Mouse (Mus musculus): ENCODE results near the gene Ulk3.
A peak's percentile ranks its signal among the peaks of the same experiment; 100 is the strongest.

DNA sequence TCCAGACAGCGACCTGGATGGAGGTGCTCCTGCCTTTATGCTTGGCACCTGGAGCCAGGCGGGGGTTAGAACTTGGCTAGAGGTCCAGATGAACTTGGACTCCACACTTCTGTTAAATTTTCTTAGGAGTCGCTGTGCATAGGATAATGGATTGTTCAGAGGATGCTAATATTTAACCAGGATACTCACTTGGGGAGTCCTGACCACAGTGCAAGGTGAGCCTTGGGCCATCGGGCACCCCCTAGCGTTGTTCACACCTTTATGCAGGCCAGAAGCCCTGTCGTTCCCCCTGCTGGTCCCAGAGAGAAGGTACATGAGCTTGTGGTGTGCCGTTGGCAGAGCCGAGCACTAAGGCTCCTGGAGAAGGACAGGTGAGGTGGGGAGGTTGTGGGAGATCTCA lies 22.4 kb upstream of the Ulk3 start:
- TF ChIP-seq POLR2A (IDR thresholded peaks at IDR 0.05; ENCODE audit: low read depth, low read length) (no peak), CTCF (IDR thresholded peaks at IDR 0.05; ENCODE audit: borderline replicate concordance, insufficient read depth, low read length) (0 out of 2 replicates have a peak, but pooled peaks have one; percentile 3)
